Mouse (Mus musculus): ENCODE results near the gene Zdhhc14. TPM values are rescaled to one million over a fixed set of nuclear protein-coding genes. Genes with fewer than 3 reads are reported as not detected.

Gene Zdhhc14
- polyA plus RNA-seq, 1 experiment, result 0.86 TPM

GRCm38 (mm10) chr17:5537095-5537575 is 44.8 kb downstream of the Zdhhc14 start:
- TF ChIP-seq POLR2AphosphoS2 (IDR thresholded peaks at IDR 0.05; ENCODE audit: insufficient read length, low read depth), result no peak
- TF ChIP-seq SRF (IDR thresholded peaks at IDR 0.05; ENCODE audit: control insufficient read depth, insufficient read length, low read depth), result no peak
- TF ChIP-seq USF1 (IDR thresholded peaks at IDR 0.05; ENCODE audit: low read depth), result no peak
- no peak for TF ChIP-seq TCF12 (IDR thresholded peaks at IDR 0.05; ENCODE audit: insufficient read depth, poor library complexity, severe bottlenecking)
- TF ChIP-seq TCF3 (IDR thresholded peaks at IDR 0.05; ENCODE audit: insufficient read length, low read depth), result no peak
- no peak for TF ChIP-seq REST (IDR thresholded peaks at IDR 0.05; ENCODE audit: insufficient read depth, insufficient read length)
- TF ChIP-seq CEBPB (IDR thresholded peaks at IDR 0.05; ENCODE audit: insufficient read depth, poor library complexity, severe bottlenecking), result no peak
- TF ChIP-seq MAX (IDR thresholded peaks at IDR 0.05; ENCODE audit: low read depth), result no peak
- TF ChIP-seq MYOG (IDR thresholded peaks at IDR 0.05; ENCODE audit: control insufficient read depth in 1 of 3, insufficient read depth in 1 of 3, insufficient read length in 2 of 3, low read depth in 2 of 3), result no peak
- TF ChIP-seq MYOD1 (IDR thresholded peaks at IDR 0.05; ENCODE audit: control insufficient read depth in 1 of 3, insufficient read length in 2 of 3, low read depth in 2 of 3), result no peak
- TF ChIP-seq E2F4 (IDR thresholded peaks at IDR 0.05; ENCODE audit: insufficient read depth), result no peak
- no peak for TF ChIP-seq POLR2A (IDR thresholded peaks at IDR 0.05; ENCODE audit: insufficient read length, low read depth)
- Histone ChIP-seq H3K4me3 (no peak overlapping the region), H3ac (ENCODE audit: control insufficient read depth, insufficient read length) (no peak overlapping the region), H3K4me2 (ENCODE audit: low read depth) (no peak overlapping the region), H3K79me2 (ENCODE audit: control insufficient read depth, insufficient read depth) (no peaks in the 10 kb centered on the region), H3K27me3 (ENCODE audit: control insufficient read depth, insufficient read depth, insufficient read length) (peaks cover 49% of the 10 kb centered on the region), H3K36me3 (ENCODE audit: control insufficient read depth, insufficient read depth) (no peaks in the 10 kb centered on the region)

DNA sequence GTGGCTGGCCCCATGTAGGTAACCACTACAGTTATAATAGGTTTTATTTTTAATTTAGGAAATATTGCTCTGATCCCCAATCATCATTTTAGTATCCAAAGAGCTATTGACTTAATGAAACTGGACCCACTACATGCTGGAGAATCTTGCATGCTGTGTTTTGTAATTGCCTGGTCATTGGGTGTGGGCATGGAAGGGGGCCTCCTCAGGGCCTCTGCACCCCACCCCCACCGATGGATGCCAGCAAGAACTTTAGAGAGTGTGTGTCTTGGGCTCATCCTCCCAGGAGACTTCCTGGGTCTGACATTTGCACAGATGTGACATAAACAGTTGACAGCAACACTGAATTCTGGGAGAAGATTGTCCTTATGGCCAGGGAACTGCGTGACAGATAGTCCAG is 49.8 kb downstream of the Zdhhc14 start:
- H3K4me2 ChIP-seq (ENCODE audit: low read depth), result no peak overlapping the region
- H3K79me2 ChIP-seq (ENCODE audit: control insufficient read depth, insufficient read depth), result no peaks in the 10 kb centered on the region
- no peaks in the 10 kb centered on the region for H3K36me3 ChIP-seq (ENCODE audit: control insufficient read depth, insufficient read depth)
- no peak overlapping the region for H3ac ChIP-seq (ENCODE audit: control insufficient read depth, insufficient read length)
- H3K4me3 ChIP-seq, result no peak overlapping the region
- TF ChIP-seq E2F4 (IDR thresholded peaks at IDR 0.05; ENCODE audit: insufficient read depth), result no peak
- TF ChIP-seq POLR2A (IDR thresholded peaks at IDR 0.05; ENCODE audit: insufficient read length, low read depth), result no peak
- no peak for TF ChIP-seq MYOD1 (IDR thresholded peaks at IDR 0.05; ENCODE audit: control insufficient read depth in 1 of 3, insufficient read length in 2 of 3, low read depth in 2 of 3)
- TF ChIP-seq TCF3 (IDR thresholded peaks at IDR 0.05; ENCODE audit: insufficient read length, low read depth), result no peak
- TF ChIP-seq REST (IDR thresholded peaks at IDR 0.05; ENCODE audit: insufficient read depth, insufficient read length), result no peak
- no peak for TF ChIP-seq SRF (IDR thresholded peaks at IDR 0.05; ENCODE audit: control insufficient read depth, insufficient read length, low read depth)
- TF ChIP-seq MYOG (IDR thresholded peaks at IDR 0.05; ENCODE audit: control insufficient read depth in 1 of 3, insufficient read depth in 1 of 3, insufficient read length in 2 of 3, low read depth in 2 of 3), result no peak
- no peak for TF ChIP-seq TCF12 (IDR thresholded peaks at IDR 0.05; ENCODE audit: insufficient read depth, poor library complexity, severe bottlenecking)
- no peak for TF ChIP-seq MAX (IDR thresholded peaks at IDR 0.05; ENCODE audit: low read depth)
- no peak for TF ChIP-seq POLR2AphosphoS2 (IDR thresholded peaks at IDR 0.05; ENCODE audit: insufficient read length, low read depth)
- no peak for TF ChIP-seq USF1 (IDR thresholded peaks at IDR 0.05; ENCODE audit: low read depth)
- TF ChIP-seq CEBPB (IDR thresholded peaks at IDR 0.05; ENCODE audit: insufficient read depth, poor library complexity, severe bottlenecking), result no peak
- H3K27me3 ChIP-seq (ENCODE audit: control insufficient read depth, insufficient read depth, insufficient read length), result peaks cover 27% of the 10 kb centered on the region

DNA sequence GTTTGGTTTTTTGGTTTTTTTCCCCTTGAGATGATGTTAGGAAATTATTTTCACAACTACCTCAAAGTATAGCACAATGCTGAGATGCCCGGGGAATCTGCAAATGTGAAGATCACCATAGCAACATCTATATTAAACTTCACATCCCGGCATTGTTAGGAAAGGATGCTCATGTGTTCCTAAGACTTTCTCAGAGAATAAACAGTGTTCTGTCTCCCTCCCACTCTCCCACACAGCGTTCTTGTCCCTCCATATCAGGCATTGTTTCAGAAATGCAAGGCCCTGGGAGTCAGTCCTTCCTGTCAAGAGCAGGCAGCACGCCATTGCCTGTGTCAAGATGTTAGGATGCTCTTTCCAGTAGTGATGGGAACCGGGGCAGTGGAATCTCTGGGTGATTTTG is 51.7 kb downstream of the Zdhhc14 start:
- H3K4me2 ChIP-seq (ENCODE audit: low read depth), result no peak overlapping the region
- H3K4me3 ChIP-seq, result no peak overlapping the region
- TF ChIP-seq POLR2A (IDR thresholded peaks at IDR 0.05; ENCODE audit: insufficient read length, low read depth), result no peak
- TF ChIP-seq TCF12 (IDR thresholded peaks at IDR 0.05; ENCODE audit: insufficient read depth, poor library complexity, severe bottlenecking), result no peak
- TF ChIP-seq E2F4 (IDR thresholded peaks at IDR 0.05; ENCODE audit: insufficient read depth), result no peak
- no peak for TF ChIP-seq MYOD1 (IDR thresholded peaks at IDR 0.05; ENCODE audit: control insufficient read depth in 1 of 3, insufficient read length in 2 of 3, low read depth in 2 of 3)
- TF ChIP-seq USF1 (IDR thresholded peaks at IDR 0.05; ENCODE audit: low read depth), result no peak
- no peak overlapping the region for H3ac ChIP-seq (ENCODE audit: control insufficient read depth, insufficient read length)
- H3K27me3 ChIP-seq (ENCODE audit: control insufficient read depth, insufficient read depth, insufficient read length), result peaks cover 13% of the 10 kb centered on the region
- H3K79me2 ChIP-seq (ENCODE audit: control insufficient read depth, insufficient read depth), result no peaks in the 10 kb centered on the region
- no peaks in the 10 kb centered on the region for H3K36me3 ChIP-seq (ENCODE audit: control insufficient read depth, insufficient read depth)

DNA sequence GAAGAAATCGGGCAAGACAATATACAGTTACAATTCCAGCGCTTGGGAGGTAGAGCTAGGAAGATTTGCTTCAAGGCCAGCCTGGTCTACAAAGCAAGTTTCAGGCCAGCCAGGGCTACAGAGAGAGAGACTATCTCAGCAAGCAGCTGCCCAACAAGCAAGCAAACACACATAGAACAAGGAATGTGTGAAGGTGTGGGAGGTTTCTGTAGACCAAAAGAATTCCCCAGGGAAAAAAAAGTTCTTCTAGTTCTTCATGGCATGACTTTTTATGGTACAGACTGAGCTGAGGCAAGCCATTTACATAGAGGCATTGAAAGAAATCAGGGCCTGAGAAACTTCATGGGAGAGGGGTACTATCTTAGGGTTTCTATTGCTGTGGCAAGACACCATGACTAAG is 52.7 kb downstream of the Zdhhc14 start:
- Histone ChIP-seq H3K4me2 (ENCODE audit: low read depth) (no peak overlapping the region), H3K4me3 (no peak overlapping the region), H3K79me2 (ENCODE audit: control insufficient read depth, insufficient read depth) (no peaks in the 10 kb centered on the region), H3ac (ENCODE audit: control insufficient read depth, insufficient read length) (no peak overlapping the region), H3K27me3 (ENCODE audit: control insufficient read depth, insufficient read depth, insufficient read length) (peaks cover 18% of the 10 kb centered on the region), H3K36me3 (ENCODE audit: control insufficient read depth, insufficient read depth) (no peaks in the 10 kb centered on the region)
- no peak for TF ChIP-seq TCF12 (IDR thresholded peaks at IDR 0.05; ENCODE audit: insufficient read depth, poor library complexity, severe bottlenecking)

GRCm38 (mm10) chr17:5548546-5548945 is 56.2 kb downstream of the Zdhhc14 start:
- TF ChIP-seq MAX (IDR thresholded peaks at IDR 0.05; ENCODE audit: low read depth) (no peak), POLR2A (IDR thresholded peaks at IDR 0.05; ENCODE audit: insufficient read length, low read depth) (no peak), REST (IDR thresholded peaks at IDR 0.05; ENCODE audit: insufficient read depth, insufficient read length) (no peak), SRF (IDR thresholded peaks at IDR 0.05; ENCODE audit: control insufficient read depth, insufficient read length, low read depth) (no peak), TCF12 (IDR thresholded peaks at IDR 0.05; ENCODE audit: insufficient read depth, poor library complexity, severe bottlenecking) (no peak)
- Histone ChIP-seq H3K27me3 (ENCODE audit: control insufficient read depth, insufficient read depth, insufficient read length) (peaks cover 40% of the 10 kb centered on the region), H3K4me2 (ENCODE audit: low read depth) (no peak overlapping the region), H3K36me3 (ENCODE audit: control insufficient read depth, insufficient read depth) (no peaks in the 10 kb centered on the region), H3ac (ENCODE audit: control insufficient read depth, insufficient read length) (no peak overlapping the region), H3K79me2 (ENCODE audit: control insufficient read depth, insufficient read depth) (no peaks in the 10 kb centered on the region), H3K4me3 (no peak overlapping the region)
